8 mouse cellular contexts compared by ENCODE assay signal in genomic region chr4:32800577-32801170, GRCm38 (mm10). TPM values are rescaled to one million over a fixed set of nuclear protein-coding genes. Genes with fewer than 3 reads are reported as not detected.
DNase-seq lines count a peak whose midpoint lies in the region; ATAC-seq and TF ChIP-seq lines count a peak whose summit lies in the region.

No protein-coding gene starts in this region.

- ATAC-seq in heart, embryonic 12.5 days (ENCODE audit: insufficient number of reproducible peaks, low FRiP score): peak; percentile 46; the same call in 1 of the 2 replicates
- ATAC-seq in G1E (ENCODE audit: extremely low read depth, insufficient number of reproducible peaks, low FRiP score, poor library complexity, severe bottlenecking): no peak
- peak; percentile 41 for ATAC-seq in forebrain, embryonic 14.5 days
- no peak for ATAC-seq in megakaryocyte progenitor cell, adult 5-6 weeks (replicated peaks; ENCODE audit: poor library complexity)

- DNase-seq in heart, adult 8-10 months (ENCODE audit: low spot score): no peak
- DNase-seq in G1E (ENCODE audit: low spot score): peak; percentile 18
- DNase-seq in forebrain, embryonic 14.5 days (ENCODE audit: low spot score): peak; percentile 17
- DNase-seq in spleen, adult 18-20 months: no peak
- no peak for DNase-seq in gastrocnemius, postnatal 4 days (ENCODE audit: low spot score in 2 of 2)

- no peaks in the 10 kb centered on the region for H3K79me2 ChIP-seq in macrophage (ENCODE audit: inconsistent target)

- H3K9me3 ChIP-seq in heart, embryonic 12.5 days (replicated peaks): no peaks in the 10 kb centered on the region
- no peaks in the 10 kb centered on the region for H3K9me3 ChIP-seq in G1E (replicated peaks)
- H3K9me3 ChIP-seq in forebrain, embryonic 14.5 days (replicated peaks; ENCODE audit: control insufficient read depth, low read length): no peaks in the 10 kb centered on the region

- H3K27me3 ChIP-seq in heart, embryonic 12.5 days (replicated peaks): no peaks in the 10 kb centered on the region
- no peaks in the 10 kb centered on the region for H3K27me3 ChIP-seq in G1E (ENCODE audit: insufficient read depth, low read length)
- no peaks in the 10 kb centered on the region for H3K27me3 ChIP-seq in forebrain, embryonic 14.5 days (replicated peaks; ENCODE audit: control insufficient read depth, insufficient read depth, low read length)

- TF ChIP-seq CTCF in G1E (IDR thresholded peaks at IDR 0.05; ENCODE audit: low read depth, low read length): no peak

- H3K4me3 ChIP-seq in heart, embryonic 12.5 days: peak overlapping the region; percentile 58
- H3K4me3 ChIP-seq in G1E (ENCODE audit: low read depth, low read length): peak overlapping the region; percentile 94
- H3K4me3 ChIP-seq in forebrain, embryonic 14.5 days (ENCODE audit: low read depth, low read length): peak overlapping the region; percentile 83
- peak overlapping the region; percentile 67 for H3K4me3 ChIP-seq in macrophage (ENCODE audit: inconsistent target)

- peak overlapping the region; percentile 72 for H3K9ac ChIP-seq in heart, embryonic 12.5 days
- peak overlapping the region; percentile 93 for H3K9ac ChIP-seq in forebrain, embryonic 14.5 days (ENCODE audit: low read length)

- H3K4me1 ChIP-seq in heart, embryonic 12.5 days (replicated peaks): peaks cover 6% of the 10 kb centered on the region
- peaks cover 12% of the 10 kb centered on the region for H3K4me1 ChIP-seq in G1E (ENCODE audit: insufficient read depth, low read depth, low read length)
- peaks cover 9% of the 10 kb centered on the region for H3K4me1 ChIP-seq in forebrain, embryonic 14.5 days (ENCODE audit: control insufficient read depth, insufficient read depth, low read length)

- peak overlapping the region; percentile 74 for H3K4me2 ChIP-seq in heart, embryonic 12.5 days
- H3K4me2 ChIP-seq in forebrain, embryonic 14.5 days (ENCODE audit: low read length): peak overlapping the region; percentile 73

- peaks cover 8% of the 10 kb centered on the region for H3K36me3 ChIP-seq in heart, embryonic 12.5 days
- H3K36me3 ChIP-seq in G1E (replicated peaks) (peaks cover 11% of the 10 kb centered on the region), macrophage (ENCODE audit: inconsistent target) (no peaks in the 10 kb centered on the region)
- H3K36me3 ChIP-seq in forebrain, embryonic 14.5 days (ENCODE audit: control insufficient read depth, insufficient read depth, low read length): peaks cover 24% of the 10 kb centered on the region

- 11% methylated on average over 9 of the region's 9 CpGs for WGBS in heart, embryonic 12.5 days
- 5% methylated on average over 9 of the region's 9 CpGs for WGBS in forebrain, embryonic 14.5 days
- 16% methylated on average over 9 of the region's 9 CpGs for WGBS in macrophage (ENCODE audit: missing documents)

- H3K27ac ChIP-seq in heart, embryonic 12.5 days (ENCODE audit: poor library complexity, severe bottlenecking): peak overlapping the region; percentile 96
- peak overlapping the region; percentile 99 for H3K27ac ChIP-seq in forebrain, embryonic 14.5 days (ENCODE audit: low read depth, low read length)
- peak overlapping the region; percentile 61 for H3K27ac ChIP-seq in macrophage

RNA-seq across cellular contexts. Expression of gene Lyrm2, which starts 0.6 kb away (rescaled TPM):
- polyA plus RNA-seq in heart, embryonic 12.5 days (2016; fragmentation: Nextera tagmentation; extraction: Ambion mirVana): 138 and 139 TPM in 2 replicates
- total RNA-seq in heart, adult 8-10 months (2022): 10 to 100 TPM; 31.0 to 48.6 (median 41.3) TPM
- 34.3 and 42.0 TPM in 2 replicates for total RNA-seq in G1E (2014; fragmentation: Nextera tagmentation)
- total RNA-seq in G1E (2017): 110 and 115 TPM in 2 replicates
- 1.6 and 3.2 TPM in 2 replicates for polyA plus RNA-seq in G1E (2012)
- 110 and 138 TPM in 2 replicates for polyA plus RNA-seq in forebrain, embryonic 14.5 days (2014; fragmentation: Nextera tagmentation; extraction: Ambion mirVana)
- total RNA-seq in macrophage (2018; cell fraction: chromatin; rRNA removed): 10 to 100 TPM in 18 of 26 experiments, 1 to 10 TPM in 8; 7.1 to 27.6 (median 11.6) TPM
- 10 to 100 TPM; 29.8 to 62.4 (median 46.0) TPM for total RNA-seq in macrophage (2018; cell fraction: cytosol; rRNA removed)
- 10 to 100 TPM in 25 of 26 experiments, 1 to 10 TPM in 1; 5.5 to 40.9 (median 20.0) TPM for total RNA-seq in macrophage (2018; cell fraction: nucleus; rRNA removed)
- 44.4 to 56.9 TPM (median 53.5 TPM) in 3 replicates for polyA plus RNA-seq in macrophage (2018)
- total RNA-seq in megakaryocyte progenitor cell, adult 5-6 weeks (2015): 16.4 and 33.8 TPM in 2 replicates
- total RNA-seq in megakaryocyte progenitor cell, adult 5-6 weeks (2017): 58.5 and 87.4 TPM in 2 replicates
- 10 to 100 TPM; 39.1 to 39.4 TPM for total RNA-seq in gastrocnemius, postnatal 4 days (2021)

Comparison
In these comparisons a context has a peak if more than half of its experiments do, and no peak if none do; other contexts are left out.
1. ATAC-seq: peak in heart, embryonic 12.5 days (single experiment) and forebrain, embryonic 14.5 days (single experiment); none in G1E (single experiment) and megakaryocyte progenitor cell, adult 5-6 weeks (single experiment).
2. DNase-seq: peak in G1E (single experiment) and forebrain, embryonic 14.5 days (single experiment); none in heart, adult 8-10 months (single experiment), spleen, adult 18-20 months (0 of 2) and gastrocnemius, postnatal 4 days (0 of 2).
3. Peak in every context shown above with its lines, with median percentiles within 50 percentile points of each other: H3K27ac ChIP-seq and H3K4me3 ChIP-seq.